Mouse (Mus musculus) hindbrain, embryonic 15.5 days (tissue): ENCODE measurements around the gene Susd5. TPM values are rescaled to one million over a fixed set of nuclear protein-coding genes. Genes with fewer than 3 reads are reported as not detected.

ENCODE experiments used
- ATAC-seq: fragments of 200-750 bp; cut with Nextera tagmentation; 2 replicates; pipeline ENCODE4 v1.8.0; 2017; ENCODE audit warnings: low read depth, moderate number of reproducible peaks, moderate TSS enrichment; ENCODE audit not compliant: low FRiP score
- H3K27ac ChIP-seq: fragments of 300-500 bp; sonication (generic); replicated peaks from 2 replicates; pipeline ENCODE4 v1.5.1; 2015; ENCODE audit warnings: mild to moderate bottlenecking, inconsistent platforms
- H3K27me3 ChIP-seq: fragments of 300-500 bp; sonication (generic); 2 replicates; pipeline ENCODE4 v1.6.1; 2015; ENCODE audit warnings: control low read depth, inconsistent platforms
- H3K36me3 ChIP-seq: fragments of 300-500 bp; sonication (generic); 2 replicates; pipeline ENCODE4 v1.6.1; 2015; ENCODE audit warnings: control low read depth, inconsistent platforms
- H3K4me1 ChIP-seq: fragments of 300-500 bp; sonication (generic); replicated peaks from 2 replicates; pipeline ENCODE4 v1.6.1; 2015; ENCODE audit warnings: control low read depth, inconsistent platforms
- H3K4me2 ChIP-seq: fragments of 300-500 bp; sonication (generic); 2 replicates; pipeline ENCODE4 v1.6.1; 2015; ENCODE audit warnings: moderate library complexity, mild to moderate bottlenecking, inconsistent platforms
- H3K4me3 ChIP-seq: fragments of 300-500 bp; sonication (generic); 2 replicates; pipeline ENCODE4 v1.5.1; 2015; ENCODE audit warnings: mild to moderate bottlenecking, inconsistent platforms
- H3K9ac ChIP-seq: fragments of 300-500 bp; sonication (generic); 2 replicates; pipeline ENCODE4 v1.6.1; 2015; ENCODE audit warnings: inconsistent platforms
- H3K9me3 ChIP-seq: fragments of 300-500 bp; sonication (generic); 2 replicates; pipeline ENCODE4 v1.6.1; 2016; ENCODE audit warnings: control low read depth, inconsistent platforms
- WGBS: fragments of 180-500 bp; shearing (Covaris S2); methylation state at CpG from one replicate; pipeline ENCODE4 v1.1.7; 2015; 5-methylcytosine and 5-hydroxymethylcytosine counted together
- polyA plus RNA-seq: library from polyadenylated mRNA; unstranded; fragments of >200 nt; fragmentation: Nextera tagmentation; extraction: Ambion mirVana; gene quantifications from 2 replicates; pipeline ENCODE4 v1.2.1, GENCODE M21; 2015

Susd5 gene
- polyA plus RNA-seq = 1.1 TPM in 2 replicates

- under 1% methylated on average over 60 of the region's 60 CpGs for WGBS
Observed at GRCm38 (mm10) chr9:114057090-114057796, at the start of gene Susd5. Gene Susd5 (plus strand): TSS chr9:114057140.

GRCm38 (mm10) chr9:114007850-114008350, 49.0 kb upstream of the Susd5 start:
- Histone ChIP-seq H3K9me3 (no peaks in the 10 kb centered on the region), H3K36me3 (peaks cover 7% of the 10 kb centered on the region; the same call in 1 of the 2 replicates), H3K4me1 (no peaks in the 10 kb centered on the region), H3K4me2 (no peak overlapping the region), H3K9ac (no peak overlapping the region), H3K27me3 (no peaks in the 10 kb centered on the region), H3K27ac (no peak overlapping the region), H3K4me3 (no peak overlapping the region)
- no peak for ATAC-seq
- 94% methylated on average over 9 of the region's 9 CpGs for WGBS

More at GRCm38 (mm10) chr9:114057090-114057796, at the start of gene Susd5:
- H3K36me3 ChIP-seq = no peaks in the 10 kb centered on the region
- H3K4me2 ChIP-seq = peak within 1 kb of the TSS; percentile 76
- peak within 1 kb of the TSS; percentile 43 for H3K9ac ChIP-seq
- H3K4me1 ChIP-seq = peaks cover 8% of the 10 kb centered on the region; the same call in 1 of the 2 replicates
- no peaks in the 10 kb centered on the region for H3K9me3 ChIP-seq
- ATAC-seq = 0 out of 2 replicates have a peak, but pooled peaks have one; percentile 27
- H3K27me3 ChIP-seq = peaks cover 37% of the 10 kb centered on the region
- H3K4me3 ChIP-seq = peak within 1 kb of the TSS; percentile 47
- no peak within 1 kb of the TSS for H3K27ac ChIP-seq

- Histone ChIP-seq H3K9ac (no peak overlapping the region), H3K27ac (no peak overlapping the region), H3K36me3 (peaks cover 6% of the 10 kb centered on the region; the same call in 1 of the 2 replicates), H3K4me2 (no peak overlapping the region), H3K4me1 (no peaks in the 10 kb centered on the region), H3K4me3 (no peak overlapping the region), H3K9me3 (no peaks in the 10 kb centered on the region), H3K27me3 (no peaks in the 10 kb centered on the region)
- ATAC-seq = no peak
- WGBS = 39% methylated on average over 5 of the region's 5 CpGs
Observed at GRCm38 (mm10) chr9:114009526-114009925, 47.4 kb upstream of the Susd5 start.

GRCm38 (mm10) chr9:114011203-114011602, 45.7 kb upstream of the Susd5 start:
- Histone ChIP-seq H3K27ac (no peak overlapping the region), H3K9ac (no peak overlapping the region), H3K9me3 (no peaks in the 10 kb centered on the region), H3K27me3 (no peaks in the 10 kb centered on the region), H3K4me2 (no peak overlapping the region), H3K4me3 (no peak overlapping the region), H3K4me1 (no peaks in the 10 kb centered on the region), H3K36me3 (peaks cover 6% of the 10 kb centered on the region)
- WGBS = 66% methylated on average over 18 of the region's 18 CpGs
- no peak for ATAC-seq

DNA sequence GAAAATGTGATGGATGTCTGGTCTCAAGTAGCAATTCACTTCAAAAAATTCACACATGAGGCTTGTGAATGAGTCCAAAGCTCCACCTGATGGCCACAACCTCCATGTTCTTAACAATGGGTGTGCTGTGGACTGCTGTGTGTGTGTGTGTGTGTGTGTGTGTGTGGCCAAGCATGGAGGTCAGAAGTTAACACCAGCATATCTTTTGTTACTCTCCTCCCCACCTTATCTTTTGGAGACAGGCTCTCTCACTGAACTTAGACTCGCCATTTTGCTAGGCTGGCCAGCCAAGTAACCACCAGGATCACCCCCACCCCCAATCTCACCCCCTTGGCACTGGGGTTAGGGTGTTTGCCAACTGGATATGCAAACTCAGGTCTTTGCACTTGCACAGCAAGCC, 42.9 kb upstream of the Susd5 start:
- no peak for ATAC-seq
- H3K4me3 ChIP-seq = no peak overlapping the region
- H3K36me3 ChIP-seq = peaks cover 6% of the 10 kb centered on the region
- H3K9me3 ChIP-seq = no peaks in the 10 kb centered on the region
- 90% methylated on average over 1 of the region's 1 CpGs for WGBS
- no peak overlapping the region for H3K4me2 ChIP-seq
- H3K4me1 ChIP-seq = no peaks in the 10 kb centered on the region
- no peak overlapping the region for H3K27ac ChIP-seq
- H3K9ac ChIP-seq = no peak overlapping the region
- no peaks in the 10 kb centered on the region for H3K27me3 ChIP-seq

- H3K4me3 ChIP-seq = no peak overlapping the region
- H3K4me1 ChIP-seq = no peaks in the 10 kb centered on the region
- no peaks in the 10 kb centered on the region for H3K27me3 ChIP-seq
- no peak overlapping the region for H3K27ac ChIP-seq
- no peak overlapping the region for H3K4me2 ChIP-seq
- no peak for ATAC-seq
- 84% methylated on average over 4 of the region's 4 CpGs for WGBS
- no peaks in the 10 kb centered on the region for H3K9me3 ChIP-seq
- H3K9ac ChIP-seq = no peak overlapping the region
- H3K36me3 ChIP-seq = peaks cover 6% of the 10 kb centered on the region
Observed at GRCm38 (mm10) chr9:114015724-114016123, 41.2 kb upstream of the Susd5 start.

DNA sequence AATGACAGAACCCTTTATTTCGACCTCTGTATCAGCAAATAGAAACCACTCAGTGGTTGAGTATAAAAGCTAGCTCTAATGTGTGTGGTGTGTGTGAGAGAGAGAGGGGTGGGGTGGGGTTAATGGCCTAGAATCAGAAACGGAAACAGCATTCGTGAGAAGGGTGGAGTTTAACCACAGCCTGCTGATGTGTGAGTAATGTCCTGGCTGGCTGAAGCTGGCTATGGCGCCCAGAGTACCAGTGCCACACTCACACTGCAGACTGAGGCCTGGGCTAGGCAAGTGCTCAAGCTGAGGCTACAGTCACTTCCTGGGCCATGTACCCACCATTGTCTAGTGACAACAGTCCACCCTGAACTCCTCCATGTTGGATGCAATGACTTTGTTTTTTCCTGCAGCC, 40.5 kb upstream of the Susd5 start:
- Histone ChIP-seq H3K4me3 (no peak overlapping the region), H3K9ac (no peak overlapping the region), H3K9me3 (no peaks in the 10 kb centered on the region), H3K36me3 (peaks cover 6% of the 10 kb centered on the region), H3K27me3 (no peaks in the 10 kb centered on the region), H3K27ac (no peak overlapping the region), H3K4me1 (no peaks in the 10 kb centered on the region), H3K4me2 (no peak overlapping the region)
- 85% methylated on average over 4 of the region's 4 CpGs for WGBS
- ATAC-seq = no peak

DNA sequence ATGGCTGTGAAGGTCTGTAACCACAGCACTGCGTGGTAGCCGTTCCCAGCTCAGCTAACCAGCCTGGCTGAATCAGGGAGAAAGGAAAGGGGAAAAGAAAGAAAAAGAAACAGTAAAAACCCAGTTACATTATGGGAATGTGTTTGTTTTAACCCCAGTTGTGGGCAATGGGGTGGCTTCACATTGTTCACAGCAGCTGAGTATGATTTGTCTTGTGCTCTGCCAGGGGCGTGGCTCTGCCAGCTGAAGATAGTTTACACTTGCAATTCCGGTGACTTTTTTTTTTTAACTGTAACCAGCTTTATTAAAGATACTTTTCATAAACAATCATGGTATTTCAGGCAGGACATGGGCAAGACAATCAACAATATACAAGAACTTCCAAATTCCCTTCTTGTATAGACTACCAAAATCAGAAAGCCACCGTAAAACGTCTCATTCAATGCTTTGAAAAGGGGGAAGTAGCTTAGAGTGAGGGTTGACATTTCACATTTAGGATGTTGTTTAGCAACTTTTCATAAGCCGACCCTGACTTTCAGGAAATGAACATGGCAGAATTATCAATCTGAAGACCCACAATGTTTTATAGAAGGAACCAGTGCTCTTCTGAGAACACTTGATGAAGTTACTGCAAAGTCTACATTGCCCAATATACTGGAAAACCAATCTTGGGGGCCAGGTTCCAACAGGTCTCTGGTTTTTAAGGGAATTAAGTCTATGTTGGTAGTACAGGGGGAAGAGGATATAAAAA, 37.8 kb upstream of the Susd5 start:
- Histone ChIP-seq H3K4me3 (no peak overlapping the region), H3K9ac (no peak overlapping the region), H3K4me2 (no peak overlapping the region), H3K27ac (no peak overlapping the region), H3K9me3 (no peaks in the 10 kb centered on the region), H3K36me3 (no peaks in the 10 kb centered on the region; the same call in 1 of the 2 replicates), H3K4me1 (no peaks in the 10 kb centered on the region), H3K27me3 (no peaks in the 10 kb centered on the region)
- WGBS = 88% methylated on average over 7 of the region's 7 CpGs
- ATAC-seq = no peak

DNA sequence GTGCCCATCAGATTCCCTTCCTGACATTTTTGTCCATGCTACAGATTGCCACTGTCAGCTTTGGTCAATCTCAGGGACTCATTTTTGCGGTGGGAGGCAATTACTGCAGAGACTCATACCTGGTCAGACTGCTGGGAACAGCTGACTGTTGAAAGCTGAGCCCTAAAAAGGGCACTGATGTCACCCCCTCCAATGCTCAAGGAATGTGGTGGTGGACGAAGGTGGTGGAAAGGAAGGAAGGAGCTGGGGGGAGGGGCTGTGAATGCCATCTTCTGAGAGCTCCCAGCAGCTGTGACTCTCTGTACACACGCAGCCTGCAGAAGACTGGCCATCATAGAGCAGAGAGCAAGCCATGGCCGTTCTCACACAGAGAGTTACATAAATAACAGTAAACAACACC, 34.8 kb upstream of the Susd5 start:
- no peak overlapping the region for H3K4me2 ChIP-seq
- no peak overlapping the region for H3K27ac ChIP-seq
- no peaks in the 10 kb centered on the region for H3K36me3 ChIP-seq
- peaks cover 12% of the 10 kb centered on the region for H3K4me1 ChIP-seq
- H3K4me3 ChIP-seq = no peak overlapping the region
- no peak for ATAC-seq
- no peak overlapping the region for H3K9ac ChIP-seq
- WGBS = 75% methylated on average over 4 of the region's 4 CpGs
- H3K9me3 ChIP-seq = no peaks in the 10 kb centered on the region
- H3K27me3 ChIP-seq = no peaks in the 10 kb centered on the region

GRCm38 (mm10) chr9:114025182-114025581, 31.8 kb upstream of the Susd5 start:
- H3K27ac ChIP-seq = no peak overlapping the region
- H3K27me3 ChIP-seq = no peaks in the 10 kb centered on the region
- H3K9me3 ChIP-seq = no peaks in the 10 kb centered on the region
- peak overlapping the region; percentile 71 for H3K4me2 ChIP-seq
- H3K4me3 ChIP-seq = peak overlapping the region; percentile 53
- H3K36me3 ChIP-seq = no peaks in the 10 kb centered on the region
- H3K4me1 ChIP-seq = peaks cover 12% of the 10 kb centered on the region
- peak overlapping the region; percentile 5; the same call in 1 of the 2 replicates for H3K9ac ChIP-seq
- 61% methylated on average over 9 of the region's 9 CpGs for WGBS
- ATAC-seq = no peak

- Histone ChIP-seq H3K27me3 (no peaks in the 10 kb centered on the region), H3K36me3 (no peaks in the 10 kb centered on the region), H3K4me2 (peak overlapping the region; percentile 71), H3K4me3 (peak overlapping the region; percentile 53), H3K9ac (peak overlapping the region; percentile 48), H3K9me3 (no peaks in the 10 kb centered on the region), H3K4me1 (peaks cover 12% of the 10 kb centered on the region), H3K27ac (peak overlapping the region; percentile 79)
- no peak for ATAC-seq
- 17% methylated on average over 8 of the region's 8 CpGs for WGBS
Observed at GRCm38 (mm10) chr9:114025846-114026245, 31.1 kb upstream of the Susd5 start.
